Mouse (Mus musculus): ENCODE results near the gene Sh3rf1.

DNA sequence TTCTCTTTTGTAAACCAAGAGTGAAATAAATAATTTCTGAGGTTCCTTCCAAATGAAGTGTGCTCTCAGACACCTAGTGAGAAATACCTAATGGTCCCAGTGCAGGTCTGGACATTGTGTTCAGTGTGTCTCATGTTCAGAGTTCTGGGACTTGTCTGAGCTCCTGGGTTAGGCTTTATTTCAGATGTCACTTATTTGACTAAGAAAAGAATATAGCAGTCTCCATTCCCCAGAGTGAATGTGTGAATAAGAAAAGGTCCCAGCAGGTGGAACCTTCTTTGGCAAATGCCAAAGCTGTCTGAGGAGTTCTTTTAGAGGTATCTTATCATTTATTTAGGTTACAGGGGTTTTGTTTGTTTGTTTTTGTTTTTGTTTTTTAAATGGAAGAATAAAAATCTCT is 85.2 kb downstream of the Sh3rf1 start:
- TF ChIP-seq CTCF (IDR thresholded peaks at IDR 0.05; ENCODE audit: low read depth) (no peak), EP300 (optimal IDR thresholded peaks at IDR 0.05) (no peak)
